Mouse (Mus musculus) skeletal muscle tissue, adult 2 months (tissue): Measurements from ENCODE around the gene 1810043G02Rik.
"Not testable (repeated sequence)": the region's sequence is repeated elsewhere in the genome, so short reads cannot be mapped to it uniquely, and the experiment has no call there.

Experiments used
- DNase-seq: peaks from one replicate; pipeline ENCODE4 v3.0.0-alpha.2; 2012; ENCODE audit warnings: low read depth, low spot score

The 1810043G02Rik gene

GRCm38 (mm10) chr10:78005791-78006438 is 27.6 kb downstream of the 1810043G02Rik start:
- DNase-seq = no peak

- DNase-seq = no peak
These were observed 28.9 kb downstream of the 1810043G02Rik start for GRCm38 (mm10) chr10:78007203-78007602.

GRCm38 (mm10) chr10:78008169-78008568 is 29.8 kb downstream of the 1810043G02Rik start:
- DNase-seq = no peak

- peak; percentile 84 for DNase-seq
These were observed 31.0 kb downstream of the 1810043G02Rik start for GRCm38 (mm10) chr10:78009184-78009944.

GRCm38 (mm10) chr10:78009945-78010293 is 31.6 kb downstream of the 1810043G02Rik start, which contains the start of gene Pfkl:
Pfkl (minus strand) TSS chr10:78010083.
- DNase-seq = no peak

- DNase-seq = no peak
These were observed 32.0 kb downstream of the 1810043G02Rik start for GRCm38 (mm10) chr10:78010335-78010734.

GRCm38 (mm10) chr10:78011116-78011515 is 32.8 kb downstream of the 1810043G02Rik start:
- DNase-seq = not testable (repeated sequence)

GRCm38 (mm10) chr10:78012661-78013495 is 34.6 kb downstream of the 1810043G02Rik start:
- no peak for DNase-seq

GRCm38 (mm10) chr10:78015489-78015888 is 37.2 kb downstream of the 1810043G02Rik start:
- no peak for DNase-seq

GRCm38 (mm10) chr10:78016366-78016765 is 38.0 kb downstream of the 1810043G02Rik start:
- DNase-seq = no peak

GRCm38 (mm10) chr10:78018797-78019203 is 40.5 kb downstream of the 1810043G02Rik start:
- DNase-seq = peak; percentile 62

GRCm38 (mm10) chr10:78019291-78019690 is 41.0 kb downstream of the 1810043G02Rik start:
- DNase-seq = no peak

GRCm38 (mm10) chr10:78019984-78020383 is 41.7 kb downstream of the 1810043G02Rik start:
- not testable (repeated sequence) for DNase-seq

GRCm38 (mm10) chr10:78025453-78025852 is 47.1 kb downstream of the 1810043G02Rik start:
- DNase-seq = not testable (repeated sequence)

GRCm38 (mm10) chr10:78028129-78028528 is 49.8 kb downstream of the 1810043G02Rik start:
- peak; percentile 80 for DNase-seq

- DNase-seq = no peak
These were observed 50.8 kb downstream of the 1810043G02Rik start for GRCm38 (mm10) chr10:78029080-78029479.

GRCm38 (mm10) chr10:78031987-78032386 is 53.7 kb downstream of the 1810043G02Rik start:
- DNase-seq = no peak
